Mouse (Mus musculus): ENCODE data around the gene Ube2j1.

DNA sequence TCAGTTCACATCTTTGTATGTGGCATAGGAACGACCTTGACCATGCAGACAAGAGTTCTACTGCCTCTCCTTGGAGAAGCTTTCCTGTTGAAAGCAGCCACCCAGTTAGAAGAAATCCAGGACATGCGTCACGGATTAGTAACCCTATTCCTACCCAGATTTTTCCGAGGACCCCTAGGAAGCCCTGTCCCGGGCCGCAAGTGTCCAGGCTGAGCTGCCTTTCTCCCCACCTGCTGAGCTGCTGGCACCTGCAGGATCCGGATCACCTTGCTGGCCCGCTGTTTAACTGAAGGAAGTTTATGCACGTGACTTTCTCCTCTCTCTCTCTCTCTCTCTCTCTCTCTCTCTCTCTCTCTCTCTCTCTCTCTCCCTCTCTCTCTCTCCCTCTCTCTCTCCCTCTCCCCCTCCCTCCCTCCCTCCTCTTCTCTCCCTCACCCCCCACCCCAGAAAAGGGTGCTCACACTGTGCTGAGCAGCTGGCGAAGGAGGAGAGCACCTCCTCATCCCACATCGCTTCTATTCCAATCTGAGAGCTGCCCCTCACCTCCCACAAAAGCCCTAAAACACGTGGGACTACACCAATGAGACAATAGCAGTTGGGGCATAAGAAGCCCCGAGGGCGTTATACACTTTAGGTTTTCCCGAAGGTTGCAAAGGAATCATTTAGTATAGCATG, 49.0 kb upstream of the Ube2j1 start:
- TF ChIP-seq CTCF (IDR thresholded peaks at IDR 0.05; ENCODE audit: low read depth) (no peak), EP300 (IDR thresholded peaks at IDR 0.05; ENCODE audit: low read depth) (no peak)
